Mouse (Mus musculus): ENCODE measurements around the gene Thop1.

GRCm38 (mm10) chr10:81062710-81063109, 7.1 kb upstream of the Thop1 start:
- TF ChIP-seq NELFE (IDR thresholded peaks at IDR 0.05; ENCODE audit: low read depth, low read length), result no peak
- no peak for TF ChIP-seq RAD21 (IDR thresholded peaks at IDR 0.05; ENCODE audit: low read depth, low read length)
- no peak for TF ChIP-seq POLR2A (IDR thresholded peaks at IDR 0.05; ENCODE audit: low read depth, low read length)
- TF ChIP-seq CTCF (conservative IDR thresholded peaks at IDR 0.05 in 1 of 2, IDR thresholded peaks at IDR 0.05 in 1 of 2; ENCODE audit: low read depth in 2 of 2, low read length in 2 of 2), result no peak
- TF ChIP-seq POLR2AphosphoS2 (IDR thresholded peaks at IDR 0.05; ENCODE audit: low read depth, low read length), result no peak
- TF ChIP-seq EP300 (IDR thresholded peaks at IDR 0.05; ENCODE audit: low read length), result no peak
- TF ChIP-seq TCF12 (IDR thresholded peaks at IDR 0.05; ENCODE audit: low read depth, low read length), result no peak
- TF ChIP-seq MYC (IDR thresholded peaks at IDR 0.05; ENCODE audit: low read depth, low read length), result no peak
- TF ChIP-seq MXI1 (IDR thresholded peaks at IDR 0.05; ENCODE audit: low read depth, low read length), result no peak
- TF ChIP-seq CHD1 (IDR thresholded peaks at IDR 0.05; ENCODE audit: low read depth, low read length), result no peak
- TF ChIP-seq CHD2 (IDR thresholded peaks at IDR 0.05; ENCODE audit: low read length), result no peak

Data from CH12.LX (cell line).